Comparison of ENCODE assay signal across 17 mouse cellular contexts in genomic region chr2:73724934-73725333, GRCm38 (mm10). TPM values are rescaled to one million over a fixed set of nuclear protein-coding genes. Genes with fewer than 3 reads are reported as not detected.
DNase-seq lines count a peak whose midpoint lies in the region; ATAC-seq and TF ChIP-seq lines count a peak whose summit lies in the region.
"Had no signal": no experiment of that assay in that cellular context is flagged by ENCODE, and none has a peak within 500 bp of the region (broad histone marks: within the 10 kb centered on the region; RNA-seq: fewer than 3 reads in every experiment).

No protein-coding gene starts in this region.

- H3K36me3 ChIP-seq in heart, embryonic 10.5 days: no peaks in the 10 kb centered on the region
- H3K36me3 ChIP-seq in heart, postnatal 0 days (replicated peaks; ENCODE audit: control insufficient read depth, insufficient read depth, low read length): no peaks in the 10 kb centered on the region
- H3K36me3 ChIP-seq in midbrain, postnatal 0 days (ENCODE audit: insufficient read depth, low read length): no peaks in the 10 kb centered on the region
- no peaks in the 10 kb centered on the region for H3K36me3 ChIP-seq in midbrain, embryonic 10.5 days
- H3K36me3 ChIP-seq: forebrain, embryonic 10.5 days; neural tube, embryonic 12.5 days had no signal

- H3K27ac ChIP-seq in heart, embryonic 10.5 days: peak overlapping the region; percentile 16; the same call in 1 of the 2 replicates
- no peak overlapping the region for H3K27ac ChIP-seq in heart, postnatal 0 days (ENCODE audit: low read depth)
- H3K27ac ChIP-seq in midbrain, postnatal 0 days (ENCODE audit: low read depth, low read length): no peak overlapping the region; the same call in 1 of the 2 replicates
- no peak overlapping the region for H3K27ac ChIP-seq in midbrain, embryonic 10.5 days (replicated peaks)
- H3K27ac ChIP-seq: forebrain, embryonic 10.5 days; heart, adult 2 months; neural tube, embryonic 12.5 days had no signal

- intact Hi-C loops in heart, postnatal 10 days (cut with DNase I): no loop called here
- intact Hi-C loops in heart, postnatal 14 days (cut with DNase I): no loop called here

- no peak overlapping the region for H3K9ac ChIP-seq in heart, postnatal 0 days (replicated peaks; ENCODE audit: low read depth, low read length)
- H3K9ac ChIP-seq in midbrain, postnatal 0 days (replicated peaks; ENCODE audit: low read length, poor library complexity, severe bottlenecking): no peak overlapping the region
- H3K9ac ChIP-seq: liver, postnatal 0 days; neural tube, embryonic 12.5 days had no signal

- no peak overlapping the region for H3K4me3 ChIP-seq in heart, embryonic 10.5 days
- no peak overlapping the region for H3K4me3 ChIP-seq in heart, postnatal 0 days (ENCODE audit: low read depth, low read length)
- H3K4me3 ChIP-seq in midbrain, postnatal 0 days (ENCODE audit: low read depth, low read length): no peak overlapping the region
- H3K4me3 ChIP-seq in midbrain, embryonic 10.5 days: no peak overlapping the region
- H3K4me3 ChIP-seq: forebrain, embryonic 10.5 days; heart, adult 2 months; megakaryocyte, embryonic 14.5 days; neural tube, embryonic 12.5 days had no signal

- TF ChIP-seq EP300 in heart, postnatal 0 days (IDR thresholded peaks at IDR 0.05; ENCODE audit: low read depth): no peak

- peaks cover 31% of the 10 kb centered on the region for H3K4me1 ChIP-seq in heart, embryonic 10.5 days
- peaks cover 17% of the 10 kb centered on the region for H3K4me1 ChIP-seq in heart, postnatal 0 days (ENCODE audit: control insufficient read depth, insufficient read depth)
- H3K4me1 ChIP-seq in midbrain, postnatal 0 days (ENCODE audit: insufficient read depth, low read length): no peaks in the 10 kb centered on the region
- peaks cover 22% of the 10 kb centered on the region for H3K4me1 ChIP-seq in midbrain, embryonic 10.5 days
- H3K4me1 ChIP-seq: megakaryocyte, embryonic 14.5 days had no signal

- no peaks in the 10 kb centered on the region for H3K27me3 ChIP-seq in heart, embryonic 10.5 days (ENCODE audit: insufficient read depth, poor library complexity, severe bottlenecking)
- H3K27me3 ChIP-seq in heart, postnatal 0 days (ENCODE audit: control insufficient read depth, insufficient read depth, low read length): no peaks in the 10 kb centered on the region
- H3K27me3 ChIP-seq in midbrain, postnatal 0 days (ENCODE audit: insufficient read depth, low read length): no peaks in the 10 kb centered on the region
- H3K27me3 ChIP-seq in midbrain, embryonic 10.5 days (ENCODE audit: low read depth, poor library complexity, severe bottlenecking): no peaks in the 10 kb centered on the region
- H3K27me3 ChIP-seq: neural tube, embryonic 12.5 days had no signal

- TF ChIP-seq CTCF in heart, postnatal 0 days (IDR thresholded peaks at IDR 0.05; ENCODE audit: low read depth): no peak
- TF ChIP-seq CTCF in midbrain, postnatal 0 days (IDR thresholded peaks at IDR 0.05): no peak

- no peaks in the 10 kb centered on the region for H3K9me3 ChIP-seq in heart, embryonic 10.5 days
- H3K9me3 ChIP-seq in heart, postnatal 0 days (replicated peaks; ENCODE audit: control insufficient read depth, low read length): no peaks in the 10 kb centered on the region
- H3K9me3 ChIP-seq in midbrain, postnatal 0 days (ENCODE audit: low read length): no peaks in the 10 kb centered on the region
- no peaks in the 10 kb centered on the region for H3K9me3 ChIP-seq in midbrain, embryonic 10.5 days (replicated peaks)
- H3K9me3 ChIP-seq: forebrain, embryonic 10.5 days; megakaryocyte, embryonic 14.5 days; neural tube, embryonic 12.5 days had no signal

- 0 out of 2 replicates have a peak, but pooled peaks have one; percentile 20 for ATAC-seq in heart, postnatal 0 days (ENCODE audit: insufficient read depth, low read depth)
- ATAC-seq in midbrain, postnatal 0 days (ENCODE audit: low FRiP score): no peak
- ATAC-seq: liver, postnatal 0 days had no signal

- WGBS in heart, embryonic 10.5 days: 10% methylated on average over 3 of the region's 3 CpGs
- WGBS in heart, postnatal 0 days: 24% methylated on average over 3 of the region's 3 CpGs
- WGBS in midbrain, postnatal 0 days: 57% methylated on average over 3 of the region's 3 CpGs
- 74% methylated on average over 3 of the region's 3 CpGs for WGBS in midbrain, embryonic 10.5 days

- no peak overlapping the region for H3K4me2 ChIP-seq in heart, postnatal 0 days (ENCODE audit: low read depth, low read length)
- H3K4me2 ChIP-seq in midbrain, postnatal 0 days (ENCODE audit: low read depth, low read length, poor library complexity, severe bottlenecking): no peak overlapping the region
- H3K4me2 ChIP-seq: neural tube, embryonic 12.5 days had no signal

- peak; percentile 81 for DNase-seq in heart, embryonic 10.5 days (ENCODE audit: low spot score)
- DNase-seq in heart, postnatal 10 days: no peak
- no peak for DNase-seq in heart, postnatal 0 days (ENCODE audit: low spot score)
- DNase-seq in heart, postnatal 14 days: no peak
- peak; percentile 12 for DNase-seq in midbrain, postnatal 0 days (ENCODE audit: low spot score)
- DNase-seq in midbrain, embryonic 10.5 days (ENCODE audit: low spot score): no peak
- no peak for DNase-seq in adrenal gland, postnatal 36 days
- DNase-seq: cerebellum, adult 9-10 months; gastrocnemius, postnatal 14 days; heart, adult 2 months; kidney, adult 9 months; kidney, postnatal 25 days; liver, postnatal 0 days had no signal

RNA-seq across cellular contexts. Expression of gene Chn1, which starts 50.2 kb away (rescaled TPM):
- 15.0 and 17.7 TPM in 2 replicates for polyA plus RNA-seq in heart, embryonic 10.5 days (2016; fragmentation: Nextera tagmentation; extraction: Ambion mirVana)
- total RNA-seq in heart, postnatal 10 days (2021): 10 to 100 TPM; 60.1 to 62.8 TPM
- total RNA-seq in heart, postnatal 0 days (2014; rRNA removed; ENCODE audit: low replicate concordance): 29.6 and 64.3 TPM in 2 replicates
- polyA plus RNA-seq in heart, postnatal 0 days (2015; fragmentation: Nextera tagmentation; extraction: Ambion mirVana): 18.5 and 18.6 TPM in 2 replicates
- total RNA-seq in heart, postnatal 14 days (2021): 10 to 100 TPM; 45.6 to 53.6 TPM
- total RNA-seq in midbrain, postnatal 0 days (2014; rRNA removed): 122 and 147 TPM in 2 replicates
- 80.3 and 81.1 TPM in 2 replicates for polyA plus RNA-seq in midbrain, postnatal 0 days (2015; fragmentation: Nextera tagmentation; extraction: Ambion mirVana)
- 38.9 and 51.8 TPM in 2 replicates for polyA plus RNA-seq in midbrain, embryonic 10.5 days (2016; fragmentation: Nextera tagmentation; extraction: Ambion mirVana)
- total RNA-seq in adrenal gland, postnatal 36 days (2021): 10 to 100 TPM; 12.5 to 14.3 TPM
- polyA plus RNA-seq: liver, adult 2 months had no signal

Comparison
In these comparisons a context has a peak if more than half of its experiments do, and no peak if none do; other contexts are left out.
1. DNase-seq: peak in heart, embryonic 10.5 days (single experiment) and midbrain, postnatal 0 days (single experiment); none in heart, postnatal 10 days (0 of 2), heart, postnatal 0 days (single experiment), heart, postnatal 14 days (0 of 2), midbrain, embryonic 10.5 days (single experiment) and adrenal gland, postnatal 36 days (0 of 2).